Mouse (Mus musculus): Measurements from ENCODE around the gene Fam228b. TPM values are rescaled to one million over a fixed set of nuclear protein-coding genes. Genes with fewer than 3 reads are reported as not detected.
A peak's percentile ranks its signal among the peaks of the same experiment; 100 is the strongest.

The Fam228b gene
- polyA plus RNA-seq, 1 experiment = 0.56 TPM

- no peak for TF ChIP-seq POLR2A (IDR thresholded peaks at IDR 0.05; ENCODE audit: low read depth, low read length)
- TF ChIP-seq CTCF (conservative IDR thresholded peaks at IDR 0.05; ENCODE audit: insufficient read depth, insufficient read length, low read depth, low read length) = no peak
- H3K27ac ChIP-seq (ENCODE audit: insufficient read depth, low read depth, low read length) = no peak overlapping the region
- H3K27me3 ChIP-seq (replicated peaks; ENCODE audit: control insufficient read depth, insufficient read depth, low read length) = no peaks in the 10 kb centered on the region
- 68% methylated on average over 7 of the region's 7 CpGs for WGBS
- no peaks in the 10 kb centered on the region for H3K36me3 ChIP-seq (ENCODE audit: control insufficient read depth, insufficient read depth, low read length)
- H3K4me1 ChIP-seq (ENCODE audit: control insufficient read depth, insufficient read depth, low read length) = no peaks in the 10 kb centered on the region
- DNase-seq = peak; percentile 23
- no peak overlapping the region for H3K4me3 ChIP-seq (ENCODE audit: insufficient read depth, low read depth, low read length)
Observed at GRCm38 (mm10) chr12:4740823-4741222, 28.2 kb downstream of the Fam228b start.

- 83% methylated on average over 18 of the region's 18 CpGs for WGBS
- TF ChIP-seq POLR2A (IDR thresholded peaks at IDR 0.05; ENCODE audit: low read depth, low read length) (no peak), CTCF (conservative IDR thresholded peaks at IDR 0.05; ENCODE audit: insufficient read depth, insufficient read length, low read depth, low read length) (no peak)
- H3K36me3 ChIP-seq (ENCODE audit: control insufficient read depth, insufficient read depth, low read length) = no peaks in the 10 kb centered on the region
- H3K4me3 ChIP-seq (ENCODE audit: insufficient read depth, low read depth, low read length) = no peak within 1 kb of the TSS
- H3K27ac ChIP-seq (ENCODE audit: insufficient read depth, low read depth, low read length) = no peak within 1 kb of the TSS
- DNase-seq = no peak
- H3K4me1 ChIP-seq (ENCODE audit: control insufficient read depth, insufficient read depth, low read length) = no peaks in the 10 kb centered on the region
- no peaks in the 10 kb centered on the region for H3K27me3 ChIP-seq (replicated peaks; ENCODE audit: control insufficient read depth, insufficient read depth, low read length)
Observed at GRCm38 (mm10) chr12:4738031-4738576, 31.0 kb downstream of the Fam228b start, which contains the start of gene Fam228a. Gene Fam228a (minus strand): TSS chr12:4738430.

- H3K27ac ChIP-seq (ENCODE audit: insufficient read depth, low read depth, low read length) = no peak overlapping the region
- H3K36me3 ChIP-seq (ENCODE audit: control insufficient read depth, insufficient read depth, low read length) = no peaks in the 10 kb centered on the region
- no peak for TF ChIP-seq CTCF (conservative IDR thresholded peaks at IDR 0.05; ENCODE audit: insufficient read depth, insufficient read length, low read depth, low read length)
- DNase-seq = no peak
- H3K4me1 ChIP-seq (ENCODE audit: control insufficient read depth, insufficient read depth, low read length) = no peaks in the 10 kb centered on the region
- 28% methylated on average over 4 of the region's 4 CpGs for WGBS
- no peak overlapping the region for H3K4me3 ChIP-seq (ENCODE audit: insufficient read depth, low read depth, low read length)
- H3K27me3 ChIP-seq (replicated peaks; ENCODE audit: control insufficient read depth, insufficient read depth, low read length) = no peaks in the 10 kb centered on the region
Observed at GRCm38 (mm10) chr12:4732332-4732731, 36.7 kb downstream of the Fam228b start.

GRCm38 (mm10) chr12:4731629-4732028, 37.4 kb downstream of the Fam228b start:
- WGBS = 67% methylated on average over 4 of the region's 4 CpGs
- H3K36me3 ChIP-seq (ENCODE audit: control insufficient read depth, insufficient read depth, low read length) = no peaks in the 10 kb centered on the region

GRCm38 (mm10) chr12:4729165-4729564, 39.9 kb downstream of the Fam228b start:
- DNase-seq = no peak
- WGBS = 91% methylated on average over 3 of the region's 3 CpGs
- Histone ChIP-seq H3K36me3 (ENCODE audit: control insufficient read depth, insufficient read depth, low read length) (no peaks in the 10 kb centered on the region), H3K4me1 (ENCODE audit: control insufficient read depth, insufficient read depth, low read length) (no peaks in the 10 kb centered on the region), H3K27ac (ENCODE audit: insufficient read depth, low read depth, low read length) (no peak overlapping the region), H3K4me3 (ENCODE audit: insufficient read depth, low read depth, low read length) (no peak overlapping the region), H3K27me3 (replicated peaks; ENCODE audit: control insufficient read depth, insufficient read depth, low read length) (no peaks in the 10 kb centered on the region)
- TF ChIP-seq CTCF (conservative IDR thresholded peaks at IDR 0.05; ENCODE audit: insufficient read depth, insufficient read length, low read depth, low read length) (0 out of 2 replicates have a peak, but pooled peaks have one; percentile 15), POLR2A (IDR thresholded peaks at IDR 0.05; ENCODE audit: low read depth, low read length) (no peak)

More at GRCm38 (mm10) chr12:4731629-4732028, 37.4 kb downstream of the Fam228b start:
- no peaks in the 10 kb centered on the region for H3K4me1 ChIP-seq (ENCODE audit: control insufficient read depth, insufficient read depth, low read length)
- H3K27me3 ChIP-seq (replicated peaks; ENCODE audit: control insufficient read depth, insufficient read depth, low read length) = no peaks in the 10 kb centered on the region
- H3K4me3 ChIP-seq (ENCODE audit: insufficient read depth, low read depth, low read length) = no peak overlapping the region
- no peak overlapping the region for H3K27ac ChIP-seq (ENCODE audit: insufficient read depth, low read depth, low read length)
- TF ChIP-seq CTCF (conservative IDR thresholded peaks at IDR 0.05; ENCODE audit: insufficient read depth, insufficient read length, low read depth, low read length) (no peak), POLR2A (IDR thresholded peaks at IDR 0.05; ENCODE audit: low read depth, low read length) (no peak)
- DNase-seq = no peak

GRCm38 (mm10) chr12:4719762-4720754, 49.0 kb downstream of the Fam228b start:
- 79% methylated on average over 17 of the region's 17 CpGs for WGBS
- TF ChIP-seq POLR2A (IDR thresholded peaks at IDR 0.05; ENCODE audit: low read depth, low read length) (no peak), CTCF (conservative IDR thresholded peaks at IDR 0.05; ENCODE audit: insufficient read depth, insufficient read length, low read depth, low read length) (no peak)
- Histone ChIP-seq H3K4me1 (ENCODE audit: control insufficient read depth, insufficient read depth, low read length) (no peaks in the 10 kb centered on the region), H3K27ac (ENCODE audit: insufficient read depth, low read depth, low read length) (no peak overlapping the region), H3K36me3 (ENCODE audit: control insufficient read depth, insufficient read depth, low read length) (no peaks in the 10 kb centered on the region), H3K27me3 (replicated peaks; ENCODE audit: control insufficient read depth, insufficient read depth, low read length) (no peaks in the 10 kb centered on the region), H3K4me3 (ENCODE audit: insufficient read depth, low read depth, low read length) (no peak overlapping the region)
- DNase-seq = no peak
